Mouse (Mus musculus): ENCODE measurements at regions not wholly inside any gene's neighbourhood (a gene's known extent, or its start where the extent isn't known, plus 50 kb on each side); places are given as distances from the start of the nearest gene placed in this dataset.

- H3K27me3 ChIP-seq (replicated peaks; ENCODE audit: low read depth, poor library complexity, severe bottlenecking): no peaks in the 10 kb centered on the region
- no peak overlapping the region for H3K4me3 ChIP-seq
- no peak overlapping the region for H3K27ac ChIP-seq (replicated peaks)
- no peaks in the 10 kb centered on the region for H3K9me3 ChIP-seq
- DNase-seq (ENCODE audit: low spot score): no peak
- H3K4me1 ChIP-seq: no peaks in the 10 kb centered on the region
- H3K36me3 ChIP-seq (replicated peaks): no peaks in the 10 kb centered on the region
Observed at GRCm38 (mm10) chr8:30331201-30331600, 2883.7 kb downstream of the Poteg start.

GRCm38 (mm10) chr8:30333352-30333751 is 2885.9 kb downstream of the Poteg start:
- no peaks in the 10 kb centered on the region for H3K9me3 ChIP-seq
- H3K27me3 ChIP-seq (replicated peaks; ENCODE audit: low read depth, poor library complexity, severe bottlenecking): no peaks in the 10 kb centered on the region
- no peaks in the 10 kb centered on the region for H3K4me1 ChIP-seq
- H3K4me3 ChIP-seq: no peak overlapping the region
- H3K27ac ChIP-seq (replicated peaks): no peak overlapping the region
- WGBS: 86% methylated on average over 3 of the region's 3 CpGs
- no peak for DNase-seq (ENCODE audit: low spot score)
- H3K36me3 ChIP-seq (replicated peaks): no peaks in the 10 kb centered on the region

- Histone ChIP-seq H3K9me3 (no peaks in the 10 kb centered on the region), H3K27me3 (replicated peaks; ENCODE audit: low read depth, poor library complexity, severe bottlenecking) (no peaks in the 10 kb centered on the region), H3K36me3 (replicated peaks) (no peaks in the 10 kb centered on the region), H3K27ac (replicated peaks) (no peak overlapping the region), H3K4me3 (no peak overlapping the region), H3K4me1 (no peaks in the 10 kb centered on the region)
- no peak for DNase-seq (ENCODE audit: low spot score)
- 85% methylated on average over 1 of the region's 1 CpGs for WGBS
Observed at GRCm38 (mm10) chr8:30359464-30359863, 2912.0 kb downstream of the Poteg start.

GRCm38 (mm10) chr8:30365721-30366120 is 2918.3 kb downstream of the Poteg start:
- Histone ChIP-seq H3K4me3 (no peak overlapping the region), H3K27me3 (replicated peaks; ENCODE audit: low read depth, poor library complexity, severe bottlenecking) (no peaks in the 10 kb centered on the region), H3K36me3 (replicated peaks) (no peaks in the 10 kb centered on the region), H3K4me1 (no peaks in the 10 kb centered on the region), H3K9me3 (no peaks in the 10 kb centered on the region), H3K27ac (replicated peaks) (no peak overlapping the region)
- WGBS: 73% methylated on average over 2 of the region's 2 CpGs
- DNase-seq (ENCODE audit: low spot score): no peak

GRCm38 (mm10) chr8:30391936-30392335 is 2944.5 kb downstream of the Poteg start:
- H3K36me3 ChIP-seq (replicated peaks): no peaks in the 10 kb centered on the region
- H3K9me3 ChIP-seq: no peaks in the 10 kb centered on the region
- H3K27ac ChIP-seq (replicated peaks): no peak overlapping the region
- H3K4me1 ChIP-seq: no peaks in the 10 kb centered on the region
- H3K4me3 ChIP-seq: no peak overlapping the region
- no peak for DNase-seq (ENCODE audit: low spot score)
- 87% methylated on average over 2 of the region's 2 CpGs for WGBS
- H3K27me3 ChIP-seq (replicated peaks; ENCODE audit: low read depth, poor library complexity, severe bottlenecking): no peaks in the 10 kb centered on the region

GRCm38 (mm10) chr8:30439423-30439822 is 2989.1 kb upstream of the 5930422O12Rik start:
- H3K4me3 ChIP-seq: no peak overlapping the region
- no peaks in the 10 kb centered on the region for H3K9me3 ChIP-seq
- no peak for DNase-seq (ENCODE audit: low spot score)
- no peaks in the 10 kb centered on the region for H3K4me1 ChIP-seq
- WGBS: 65% methylated on average over 2 of the region's 2 CpGs
- no peaks in the 10 kb centered on the region for H3K36me3 ChIP-seq (replicated peaks)
- H3K27ac ChIP-seq (replicated peaks): no peak overlapping the region
- no peaks in the 10 kb centered on the region for H3K27me3 ChIP-seq (replicated peaks; ENCODE audit: low read depth, poor library complexity, severe bottlenecking)

- Histone ChIP-seq H3K4me3 (no peak overlapping the region), H3K36me3 (replicated peaks) (no peaks in the 10 kb centered on the region), H3K4me1 (no peaks in the 10 kb centered on the region), H3K27me3 (replicated peaks; ENCODE audit: low read depth, poor library complexity, severe bottlenecking) (no peaks in the 10 kb centered on the region), H3K27ac (replicated peaks) (no peak overlapping the region), H3K9me3 (no peaks in the 10 kb centered on the region)
- WGBS: 95% methylated on average over 1 of the region's 1 CpGs
- no peak for DNase-seq (ENCODE audit: low spot score)
Observed at GRCm38 (mm10) chr8:30441821-30442220, 2986.7 kb upstream of the 5930422O12Rik start.

GRCm38 (mm10) chr8:30443874-30444273 is 2984.6 kb upstream of the 5930422O12Rik start:
- no peak for DNase-seq (ENCODE audit: low spot score)
- Histone ChIP-seq H3K4me3 (no peak overlapping the region), H3K36me3 (replicated peaks) (no peaks in the 10 kb centered on the region), H3K27ac (replicated peaks) (no peak overlapping the region), H3K27me3 (replicated peaks; ENCODE audit: low read depth, poor library complexity, severe bottlenecking) (no peaks in the 10 kb centered on the region), H3K9me3 (no peaks in the 10 kb centered on the region), H3K4me1 (no peaks in the 10 kb centered on the region)
- 86% methylated on average over 2 of the region's 2 CpGs for WGBS

GRCm38 (mm10) chr8:30444274-30444673 is 2984.2 kb upstream of the 5930422O12Rik start:
- 87% methylated on average over 4 of the region's 4 CpGs for WGBS
- H3K36me3 ChIP-seq (replicated peaks): no peaks in the 10 kb centered on the region
- no peak for DNase-seq (ENCODE audit: low spot score)

GRCm38 (mm10) chr8:30458136-30458535 is 2970.4 kb upstream of the 5930422O12Rik start:
- no peak for DNase-seq (ENCODE audit: low spot score)
- H3K27ac ChIP-seq (replicated peaks): no peak overlapping the region
- no peaks in the 10 kb centered on the region for H3K27me3 ChIP-seq (replicated peaks; ENCODE audit: low read depth, poor library complexity, severe bottlenecking)
- no peaks in the 10 kb centered on the region for H3K9me3 ChIP-seq
- H3K4me1 ChIP-seq: no peaks in the 10 kb centered on the region
- no peaks in the 10 kb centered on the region for H3K36me3 ChIP-seq (replicated peaks)
- H3K4me3 ChIP-seq: no peak overlapping the region
- 74% methylated on average over 4 of the region's 4 CpGs for WGBS

More at GRCm38 (mm10) chr8:30444274-30444673, 2984.2 kb upstream of the 5930422O12Rik start:
- Histone ChIP-seq H3K27me3 (replicated peaks; ENCODE audit: low read depth, poor library complexity, severe bottlenecking) (no peaks in the 10 kb centered on the region), H3K4me1 (no peaks in the 10 kb centered on the region), H3K9me3 (no peaks in the 10 kb centered on the region), H3K27ac (replicated peaks) (no peak overlapping the region), H3K4me3 (no peak overlapping the region)

- WGBS: 78% methylated on average over 3 of the region's 3 CpGs
- H3K4me3 ChIP-seq: no peak overlapping the region
- no peaks in the 10 kb centered on the region for H3K9me3 ChIP-seq
- no peak for DNase-seq (ENCODE audit: low spot score)
- H3K36me3 ChIP-seq (replicated peaks): no peaks in the 10 kb centered on the region
- no peaks in the 10 kb centered on the region for H3K4me1 ChIP-seq
- no peaks in the 10 kb centered on the region for H3K27me3 ChIP-seq (replicated peaks; ENCODE audit: low read depth, poor library complexity, severe bottlenecking)
- H3K27ac ChIP-seq (replicated peaks): no peak overlapping the region
Observed at GRCm38 (mm10) chr8:30482956-30483355, 2945.6 kb upstream of the 5930422O12Rik start.

- DNase-seq (ENCODE audit: low spot score): no peak
- Histone ChIP-seq H3K36me3 (replicated peaks) (no peaks in the 10 kb centered on the region), H3K4me1 (no peaks in the 10 kb centered on the region), H3K4me3 (no peak overlapping the region), H3K27me3 (replicated peaks; ENCODE audit: low read depth, poor library complexity, severe bottlenecking) (no peaks in the 10 kb centered on the region), H3K9me3 (no peaks in the 10 kb centered on the region), H3K27ac (replicated peaks) (no peak overlapping the region)
- 90% methylated on average over 6 of the region's 6 CpGs for WGBS
Observed at GRCm38 (mm10) chr8:30494851-30495355, 2933.6 kb upstream of the 5930422O12Rik start.

- WGBS: 79% methylated on average over 2 of the region's 2 CpGs
- Histone ChIP-seq H3K4me3 (no peak overlapping the region), H3K4me1 (no peaks in the 10 kb centered on the region), H3K27me3 (replicated peaks; ENCODE audit: low read depth, poor library complexity, severe bottlenecking) (no peaks in the 10 kb centered on the region), H3K36me3 (replicated peaks) (no peaks in the 10 kb centered on the region), H3K9me3 (no peaks in the 10 kb centered on the region), H3K27ac (replicated peaks) (no peak overlapping the region)
- DNase-seq (ENCODE audit: low spot score): no peak
Observed at GRCm38 (mm10) chr8:30502164-30502563, 2926.3 kb upstream of the 5930422O12Rik start.

- 90% methylated on average over 2 of the region's 2 CpGs for WGBS
Observed at GRCm38 (mm10) chr8:30511358-30511757, 2917.2 kb upstream of the 5930422O12Rik start.

More at GRCm38 (mm10) chr8:30511358-30511757, 2917.2 kb upstream of the 5930422O12Rik start:
- no peaks in the 10 kb centered on the region for H3K4me1 ChIP-seq
- no peaks in the 10 kb centered on the region for H3K27me3 ChIP-seq (replicated peaks; ENCODE audit: low read depth, poor library complexity, severe bottlenecking)
- H3K27ac ChIP-seq (replicated peaks): no peak overlapping the region
- no peak overlapping the region for H3K4me3 ChIP-seq
- DNase-seq (ENCODE audit: low spot score): no peak
- no peaks in the 10 kb centered on the region for H3K9me3 ChIP-seq
- H3K36me3 ChIP-seq (replicated peaks): no peaks in the 10 kb centered on the region
